Mouse (Mus musculus): ENCODE measurements around the gene Tnfsf9. TPM values are rescaled to one million over a fixed set of nuclear protein-coding genes. Genes with fewer than 3 reads are reported as not detected.

The Tnfsf9 gene
- polyA plus RNA-seq (2014; fragmentation: Illumina TruSeq; extraction: RNeasy Lipid Tissue Mini Kit (QIAGEN cat#74804)): 1.3 TPM

DNA sequence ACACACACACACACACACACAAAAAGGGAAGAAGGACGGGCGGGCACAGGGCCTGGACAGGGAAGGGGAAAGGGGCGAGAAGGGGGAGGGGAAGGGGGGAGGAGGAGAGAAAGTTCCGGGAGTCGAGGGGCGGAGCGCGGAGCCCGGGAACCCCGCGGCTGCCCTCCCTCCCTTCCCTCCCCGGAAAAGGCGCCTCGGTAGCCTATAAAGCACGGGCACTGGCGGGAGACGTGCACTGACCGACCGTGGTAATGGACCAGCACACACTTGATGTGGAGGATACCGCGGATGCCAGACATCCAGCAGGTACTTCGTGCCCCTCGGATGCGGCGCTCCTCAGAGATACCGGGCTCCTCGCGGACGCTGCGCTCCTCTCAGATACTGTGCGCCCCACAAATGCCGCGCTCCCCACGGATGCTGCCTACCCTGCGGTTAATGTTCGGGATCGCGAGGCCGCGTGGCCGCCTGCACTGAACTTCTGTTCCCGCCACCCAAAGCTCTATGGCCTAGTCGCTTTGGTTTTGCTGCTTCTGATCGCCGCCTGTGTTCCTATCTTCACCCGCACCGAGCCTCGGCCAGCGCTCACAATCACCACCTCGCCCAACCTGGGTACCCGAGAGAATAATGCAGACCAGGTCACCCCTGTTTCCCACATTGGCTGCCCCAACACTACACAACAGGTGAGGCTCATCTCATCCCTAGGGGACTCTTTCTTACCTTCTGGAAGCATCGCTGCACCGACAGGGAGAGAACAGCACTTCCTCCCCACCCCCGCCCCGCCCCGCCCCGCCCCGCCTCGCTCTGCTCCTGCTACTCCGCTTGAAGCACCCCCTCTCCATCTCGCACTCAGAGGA lies at the start of gene Tnfsf9:
Gene Tnfsf9, plus strand, starts transcription at position 145 of the 854 bp plus-strand sequence.

DNA sequence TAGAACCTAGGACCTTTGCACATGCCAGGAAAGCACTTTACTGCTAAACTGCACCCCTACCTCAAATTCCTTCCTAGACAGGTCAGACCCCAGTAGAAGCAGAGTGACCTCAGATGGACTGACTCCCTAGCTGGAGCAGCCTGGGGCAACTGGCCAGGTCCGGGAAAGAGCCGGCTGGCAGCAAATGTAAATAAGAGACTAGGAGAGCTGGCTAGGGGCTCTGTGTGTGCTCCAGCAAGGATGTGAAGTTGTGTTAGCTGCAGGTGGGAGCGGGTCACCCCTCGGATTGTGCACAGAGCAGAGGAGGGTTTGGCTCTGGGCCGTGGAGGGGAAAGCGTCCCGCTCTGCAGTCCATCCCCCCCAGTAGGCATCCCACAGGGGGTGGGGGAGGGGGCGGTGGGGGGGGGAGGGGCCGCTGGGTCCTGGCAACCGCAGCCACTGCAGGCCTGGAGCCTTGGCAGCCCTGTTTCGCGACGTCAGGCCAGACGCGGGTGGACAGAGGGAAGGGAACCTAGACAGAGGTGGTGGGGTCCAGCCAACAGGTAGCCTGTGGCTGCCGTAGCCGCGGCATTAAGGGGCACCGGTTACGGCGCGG lies 46.1 kb upstream of the Tnfsf9 start, which contains the start of gene Crb3:
Gene Crb3, plus strand, starts transcription at position 215 of the 595 bp plus-strand sequence.

DNA sequence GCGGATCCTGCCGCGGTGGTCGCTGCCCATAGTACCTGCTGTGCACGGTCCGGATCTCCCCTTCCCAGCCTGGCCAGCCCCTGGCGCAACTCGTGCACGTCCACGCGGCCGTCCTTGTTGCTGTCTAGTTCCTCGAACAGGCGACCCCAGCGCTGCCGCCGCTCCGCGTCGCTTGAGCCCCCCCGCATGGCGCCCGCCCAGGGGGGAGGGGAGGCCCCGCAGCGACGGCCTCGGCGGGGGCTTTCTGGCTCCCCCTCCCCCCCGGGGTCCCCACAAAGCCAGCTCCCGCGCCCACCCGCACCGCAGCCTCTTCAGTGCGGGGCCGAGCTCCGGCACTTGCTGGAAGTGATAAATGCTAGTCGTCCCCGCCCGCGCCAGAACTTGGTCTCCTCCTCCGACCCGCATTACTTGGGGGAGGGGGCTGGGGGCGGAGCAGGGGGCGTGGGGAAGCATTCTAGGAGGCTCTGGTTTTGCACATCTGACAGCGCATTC lies 45.6 kb upstream of the Tnfsf9 start, which contains the start of gene Slc25a23:
Gene Slc25a23, minus strand, starts transcription at position 378 of the 492 bp plus-strand sequence.

DNA sequence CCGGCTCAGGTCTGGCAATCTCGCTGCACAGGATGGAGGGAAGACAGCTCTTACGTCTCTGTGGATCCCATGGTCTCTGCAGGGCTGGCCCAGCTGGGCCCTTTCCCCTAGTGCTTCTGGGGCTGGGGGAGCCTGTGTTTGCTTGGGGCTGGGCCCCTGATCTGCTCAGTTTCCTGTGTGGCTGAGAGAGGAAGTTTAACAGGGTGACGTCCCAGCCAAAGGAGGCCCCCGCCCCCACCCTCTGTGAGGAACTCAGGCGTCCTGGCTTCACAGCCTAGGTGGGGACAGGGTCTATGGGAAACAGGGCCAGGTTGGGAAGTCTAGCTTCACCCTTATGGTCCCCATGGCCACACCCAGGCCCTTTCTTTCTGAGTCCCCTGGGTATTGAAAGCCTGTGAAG lies 26.8 kb upstream of the Tnfsf9 start, which contains the start of gene Dennd1c:
Gene Dennd1c, minus strand, starts transcription at position 179 of the 400 bp plus-strand sequence.

DNA sequence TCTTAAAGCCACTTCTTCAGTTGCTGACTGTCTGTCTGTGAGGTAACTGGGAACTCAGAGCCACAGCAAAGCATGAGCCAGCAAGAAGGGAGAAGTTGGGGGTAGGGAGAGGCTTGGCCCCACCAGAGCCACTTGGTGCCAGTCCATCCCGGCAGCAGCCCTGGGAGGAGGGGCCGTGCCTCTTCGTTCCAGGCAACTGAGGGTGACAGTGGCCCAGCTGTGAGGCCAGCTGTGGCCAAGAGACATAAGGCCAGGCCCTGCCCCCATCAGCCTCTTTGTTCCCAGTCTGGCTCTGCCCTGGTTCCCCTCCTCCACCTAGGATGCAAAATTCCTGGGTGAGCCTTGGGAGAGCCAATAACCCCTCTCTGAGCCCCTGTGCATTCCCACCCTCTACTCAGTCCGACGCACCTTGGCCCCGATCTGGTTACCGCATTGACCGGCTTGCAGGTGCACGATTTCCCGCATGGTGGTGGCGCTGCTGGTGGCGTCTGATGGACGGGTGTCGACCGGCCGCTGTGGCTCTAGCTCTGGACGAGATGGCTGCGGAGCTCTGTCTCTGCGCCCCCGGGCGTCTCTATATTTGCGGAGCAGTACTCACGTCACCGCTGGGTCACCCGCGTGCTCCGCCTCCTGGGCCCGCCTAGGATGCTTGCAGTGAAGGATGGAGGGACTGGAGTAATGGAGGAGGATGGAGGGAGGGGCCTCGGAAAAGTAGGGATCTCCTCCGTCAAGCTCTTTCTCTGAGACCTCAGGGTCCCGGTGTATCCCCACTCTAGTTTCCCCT lies 17.9 kb upstream of the Tnfsf9 start, which contains the start of gene Tubb4a:
Gene Tubb4a, minus strand, starts transcription at position 734 of the 784 bp plus-strand sequence.

DNA sequence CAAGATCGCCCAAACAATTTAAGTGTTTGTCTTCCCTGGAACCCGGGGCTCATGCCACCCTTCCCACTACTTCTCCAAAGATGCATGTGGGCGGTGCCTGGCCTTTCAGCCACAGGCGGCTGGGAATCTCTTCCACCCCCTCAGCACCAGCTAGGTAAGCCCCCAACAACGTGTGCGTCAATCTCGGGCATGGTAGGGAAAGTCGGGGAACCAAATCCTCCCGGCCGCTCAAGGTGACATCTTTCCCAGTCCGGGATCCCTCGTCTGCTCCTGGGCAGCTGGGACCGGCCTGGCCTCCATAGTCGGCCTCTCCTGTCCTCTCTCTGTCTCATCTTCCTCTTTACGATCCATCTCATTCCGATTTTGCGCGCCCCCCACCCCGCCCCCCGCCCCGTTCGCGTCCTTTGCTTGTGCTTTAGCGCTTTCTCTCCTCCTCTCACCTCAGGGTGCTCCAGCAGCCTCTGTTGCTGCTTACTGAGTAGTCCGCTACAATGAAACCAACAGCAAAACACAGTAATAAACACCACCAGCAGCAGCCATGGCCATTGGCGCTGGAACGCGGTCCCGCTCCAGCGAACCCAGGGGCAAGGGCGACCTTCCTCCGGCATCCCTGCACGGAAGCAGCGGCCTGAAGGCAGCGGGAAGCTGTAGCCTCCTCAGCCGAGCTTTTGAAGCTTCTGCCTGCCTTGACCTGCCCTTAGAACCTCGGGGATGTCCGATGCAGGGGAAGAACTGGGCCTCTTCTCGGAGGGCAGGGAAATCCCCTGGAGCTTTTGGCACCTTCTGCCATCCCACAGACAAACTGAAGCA lies 44.1 kb downstream of the Tnfsf9 start, which contains the start of gene Cd70:
Gene Cd70, minus strand, starts transcription at position 784 of the 810 bp plus-strand sequence.

Other genes starting within 250 kb of the Tnfsf9 start
- gene Acsbg2, start 230.9 kb upstream of the Tnfsf9 start, polyA plus RNA-seq (2014; fragmentation: Illumina TruSeq; extraction: RNeasy Lipid Tissue Mini Kit (QIAGEN cat#74804)): not detected
- not detected for gene 1700061G19Rik, start 229.8 kb upstream of the Tnfsf9 start, polyA plus RNA-seq (2014; fragmentation: Illumina TruSeq; extraction: RNeasy Lipid Tissue Mini Kit (QIAGEN cat#74804))
- 0.83 TPM for gene Mllt1, start 169.9 kb upstream of the Tnfsf9 start, polyA plus RNA-seq (2014; fragmentation: Illumina TruSeq; extraction: RNeasy Lipid Tissue Mini Kit (QIAGEN cat#74804))
- not detected for gene Acer1, start 123.2 kb upstream of the Tnfsf9 start, polyA plus RNA-seq (2014; fragmentation: Illumina TruSeq; extraction: RNeasy Lipid Tissue Mini Kit (QIAGEN cat#74804))
- 1.4 TPM for gene Clpp, start 115.0 kb upstream of the Tnfsf9 start, polyA plus RNA-seq (2014; fragmentation: Illumina TruSeq; extraction: RNeasy Lipid Tissue Mini Kit (QIAGEN cat#74804))
- 1.5 TPM for gene Alkbh7, start 108.0 kb upstream of the Tnfsf9 start, polyA plus RNA-seq (2014; fragmentation: Illumina TruSeq; extraction: RNeasy Lipid Tissue Mini Kit (QIAGEN cat#74804))
- gene Pspn, start 105.3 kb upstream of the Tnfsf9 start, polyA plus RNA-seq (2014; fragmentation: Illumina TruSeq; extraction: RNeasy Lipid Tissue Mini Kit (QIAGEN cat#74804)): not detected
- 3.4 TPM for gene Gtf2f1, start 94.0 kb upstream of the Tnfsf9 start, polyA plus RNA-seq (2014; fragmentation: Illumina TruSeq; extraction: RNeasy Lipid Tissue Mini Kit (QIAGEN cat#74804))
- gene Gm17949, start 93.9 kb upstream of the Tnfsf9 start, polyA plus RNA-seq (2014; fragmentation: Illumina TruSeq; extraction: RNeasy Lipid Tissue Mini Kit (QIAGEN cat#74804)): not detected
- 12.5 TPM for gene Khsrp, start 73.8 kb upstream of the Tnfsf9 start, polyA plus RNA-seq (2014; fragmentation: Illumina TruSeq; extraction: RNeasy Lipid Tissue Mini Kit (QIAGEN cat#74804))
- gene Slc25a41, start 63.7 kb upstream of the Tnfsf9 start, polyA plus RNA-seq (2014; fragmentation: Illumina TruSeq; extraction: RNeasy Lipid Tissue Mini Kit (QIAGEN cat#74804)): not detected
- 1.6 TPM for gene Crb3, start 46.2 kb upstream of the Tnfsf9 start, polyA plus RNA-seq (2014; fragmentation: Illumina TruSeq; extraction: RNeasy Lipid Tissue Mini Kit (QIAGEN cat#74804))
- 16.6 TPM for gene Slc25a23, start 45.5 kb upstream of the Tnfsf9 start, polyA plus RNA-seq (2014; fragmentation: Illumina TruSeq; extraction: RNeasy Lipid Tissue Mini Kit (QIAGEN cat#74804))
- gene Dennd1c, start 26.8 kb upstream of the Tnfsf9 start, polyA plus RNA-seq (2014; fragmentation: Illumina TruSeq; extraction: RNeasy Lipid Tissue Mini Kit (QIAGEN cat#74804)): 1.6 TPM
- gene Tubb4a, start 17.5 kb upstream of the Tnfsf9 start, polyA plus RNA-seq (2014; fragmentation: Illumina TruSeq; extraction: RNeasy Lipid Tissue Mini Kit (QIAGEN cat#74804)): 0.66 TPM
- not detected for gene Cd70, start 44.5 kb downstream of the Tnfsf9 start, polyA plus RNA-seq (2014; fragmentation: Illumina TruSeq; extraction: RNeasy Lipid Tissue Mini Kit (QIAGEN cat#74804))
- not detected for gene Tnfsf14, start 88.9 kb downstream of the Tnfsf9 start, polyA plus RNA-seq (2014; fragmentation: Illumina TruSeq; extraction: RNeasy Lipid Tissue Mini Kit (QIAGEN cat#74804))
- gene C3, start 122.8 kb downstream of the Tnfsf9 start, polyA plus RNA-seq (2014; fragmentation: Illumina TruSeq; extraction: RNeasy Lipid Tissue Mini Kit (QIAGEN cat#74804)): 151 TPM
- gene Gpr108, start 143.1 kb downstream of the Tnfsf9 start, polyA plus RNA-seq (2014; fragmentation: Illumina TruSeq; extraction: RNeasy Lipid Tissue Mini Kit (QIAGEN cat#74804)): 1.1 TPM
- 1.5 TPM for gene Trip10, start 144.1 kb downstream of the Tnfsf9 start, polyA plus RNA-seq (2014; fragmentation: Illumina TruSeq; extraction: RNeasy Lipid Tissue Mini Kit (QIAGEN cat#74804))
- gene Vav1, start 173.8 kb downstream of the Tnfsf9 start, polyA plus RNA-seq (2014; fragmentation: Illumina TruSeq; extraction: RNeasy Lipid Tissue Mini Kit (QIAGEN cat#74804)): 0.26 TPM

All from ovary, adult 10 weeks (tissue).